Mouse (Mus musculus) left cerebral cortex, postnatal 36 days (tissue): ENCODE measurements around the gene Kcnc2. TPM values are rescaled to one million over a fixed set of nuclear protein-coding genes. Genes with fewer than 3 reads are reported as not detected.

Source experiments
- DNase-seq, 2 experiments: peaks; one replicate each; pipeline ENCODE4 v3.0.0; 2021 to 2022; ENCODE audit warnings: low spot score in 2 of 2, mixed read lengths in 1 of 2
- intact Hi-C: fragments of 180-260 bp; cut with DNase I; formaldehyde crosslinking; loops from one replicate; pipeline ENCODE4 v1.15.1; 2025
- total RNA-seq, 2 experiments: library from RNA; stranded (reverse); gene quantifications; 2 replicates each; pipeline ENCODE4 v1.2.3; 2021

Gene Kcnc2
- total RNA-seq, 2 experiments from 2014 or later: 82.0 to 92.6 TPM

DNA sequence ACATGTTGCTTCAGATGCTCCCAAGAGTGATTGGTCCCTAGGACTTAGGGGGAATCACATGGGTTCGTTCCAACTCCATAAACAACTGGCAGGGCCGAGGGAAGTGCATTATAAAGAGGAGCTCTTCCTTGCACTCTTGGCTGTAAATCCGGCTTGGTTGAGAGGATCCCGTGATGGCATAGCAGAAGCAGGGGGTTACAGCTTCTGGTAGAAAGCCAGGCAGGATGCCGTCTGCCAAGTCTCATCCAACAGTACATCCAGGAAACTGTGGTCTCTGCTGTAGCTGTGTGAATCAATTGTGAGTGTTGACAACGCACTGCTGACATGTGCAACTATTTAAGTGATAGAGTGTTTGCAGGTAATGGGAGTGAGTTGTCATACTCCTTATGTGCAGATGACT lies 107.5 kb downstream of the Kcnc2 start:
- DNase-seq: no peak
- intact Hi-C loops: no loop called here

DNA sequence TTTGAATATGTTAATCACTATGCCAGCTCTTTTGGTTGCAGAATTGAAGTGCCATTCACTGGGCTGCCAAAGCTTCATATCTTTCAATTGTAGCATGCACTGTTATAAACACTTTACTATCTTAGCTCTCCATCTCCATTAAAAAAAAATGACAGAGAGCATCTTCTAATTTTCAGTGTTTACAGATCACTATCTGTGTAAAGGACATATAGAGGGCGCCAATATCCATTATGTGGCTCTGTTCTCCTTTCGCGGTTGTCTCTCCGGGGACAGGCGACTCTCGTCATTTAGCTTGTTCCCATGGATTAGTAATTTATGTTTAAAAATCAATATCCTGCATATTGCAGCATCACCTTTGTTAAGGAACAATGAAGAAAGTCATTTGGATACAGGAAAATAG lies 109.7 kb downstream of the Kcnc2 start:
- no peak for DNase-seq
- intact Hi-C loops: no loop called here

DNA sequence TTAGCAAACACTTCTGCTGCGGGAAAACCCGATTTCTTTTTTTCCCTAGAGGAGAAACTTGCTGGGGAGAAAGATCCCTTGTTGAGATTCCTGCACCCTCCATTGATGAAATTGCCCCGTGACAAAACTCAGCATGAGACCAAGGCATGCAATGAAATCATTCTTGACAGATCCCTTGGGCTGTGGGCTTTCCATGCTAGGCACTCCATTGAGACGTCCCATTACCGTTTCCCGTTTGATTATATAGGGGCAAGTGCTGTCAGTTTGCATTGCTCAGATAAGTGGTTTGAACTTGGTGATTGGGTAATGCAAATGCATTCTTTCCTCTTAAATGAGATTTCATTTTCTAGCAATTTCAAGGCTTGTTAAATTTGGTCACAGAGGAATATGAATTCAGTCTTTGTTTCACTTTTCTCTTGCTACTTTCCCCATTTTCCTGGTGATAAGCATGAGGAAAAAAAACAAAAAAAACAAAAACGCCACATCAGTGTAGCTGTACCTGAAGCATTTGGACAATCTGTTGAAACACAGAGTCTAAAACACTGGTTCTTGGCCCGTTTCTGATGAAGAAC lies 123.6 kb downstream of the Kcnc2 start:
- DNase-seq: no peak
- intact Hi-C loops: no loop called here

DNA sequence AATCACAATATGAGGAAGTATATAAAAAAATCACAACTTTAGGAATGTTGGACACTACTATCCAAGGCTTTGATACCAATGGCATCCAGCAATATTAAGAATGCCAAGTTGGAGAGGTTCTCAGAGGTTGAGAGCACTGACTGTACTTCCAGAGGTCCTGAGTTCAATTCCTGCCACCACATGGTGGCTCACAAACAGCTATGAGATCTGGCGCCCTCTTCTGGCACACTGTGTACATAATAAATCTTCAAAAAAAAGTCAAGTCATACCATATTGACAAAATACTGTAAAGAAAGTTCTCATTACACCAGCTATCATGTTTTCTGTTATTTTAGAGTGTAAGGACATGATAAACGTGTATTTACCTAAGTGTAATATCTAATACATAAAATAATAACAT lies 126.3 kb downstream of the Kcnc2 start:
- intact Hi-C loops: no loop called here
- no peak for DNase-seq

DNA sequence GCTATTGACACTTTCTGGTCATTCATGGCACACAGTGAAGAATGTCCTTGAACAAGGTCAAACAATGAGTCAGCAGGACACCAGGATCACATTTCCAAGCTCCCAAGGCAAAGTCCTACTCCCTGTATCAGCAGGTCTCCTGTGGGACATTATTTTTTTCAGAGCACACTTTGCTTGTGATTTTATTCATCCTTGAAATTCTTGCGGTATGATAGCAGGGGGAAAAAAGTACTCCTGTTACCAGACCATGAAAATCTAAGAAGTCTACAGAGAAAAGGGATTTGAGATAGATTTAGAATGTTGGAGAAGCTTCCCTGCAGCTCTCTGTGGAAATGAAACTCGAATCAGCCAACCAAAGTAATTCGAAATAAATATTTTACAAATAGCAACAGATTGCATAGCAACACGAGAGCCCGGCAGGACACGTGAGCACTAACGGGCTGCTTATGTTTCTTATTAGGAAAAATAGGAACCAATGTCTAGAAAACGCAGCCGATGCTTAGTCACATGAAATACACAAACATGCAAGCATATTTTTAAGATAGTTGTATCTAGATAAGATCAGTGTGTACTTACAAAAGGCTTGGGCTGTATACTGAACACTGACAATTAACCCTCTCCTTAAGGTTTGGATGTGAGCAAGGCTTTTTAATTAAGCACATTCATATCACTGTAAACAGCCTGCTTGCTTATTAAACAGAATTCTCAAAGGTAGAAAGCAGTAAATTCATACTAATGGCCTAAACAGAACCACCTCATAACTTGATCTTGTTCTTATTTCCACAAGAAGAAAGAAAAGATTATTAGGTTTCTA lies 129.9 kb downstream of the Kcnc2 start:
- intact Hi-C loops: loop anchor here (10.0 kb wide), 1 partner anchor 136 kb away; no protein-coding TSS in a partner anchor
- no peak for DNase-seq

DNA sequence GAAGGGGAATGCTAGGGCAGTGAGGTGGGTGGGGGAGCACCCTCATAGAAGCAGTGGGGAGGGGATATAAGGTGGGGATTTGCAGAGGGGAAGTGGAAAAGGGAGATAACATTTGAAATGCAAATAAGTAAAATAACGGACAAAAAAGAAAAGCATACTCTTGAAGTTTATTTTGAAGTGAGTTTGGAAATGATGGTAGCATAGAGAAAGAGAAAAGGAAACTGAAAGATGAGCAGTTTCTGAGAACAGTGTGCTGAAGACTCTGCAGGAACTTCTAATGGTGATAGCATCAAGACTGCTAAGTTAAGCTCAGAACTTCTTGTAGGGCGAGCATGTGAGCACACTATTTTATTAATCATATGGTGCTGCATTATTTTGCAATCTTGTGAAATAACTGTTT lies 138.6 kb downstream of the Kcnc2 start:
- intact Hi-C loops: loop anchor here (10.0 kb wide), 1 partner anchor 145 kb away; no protein-coding TSS in a partner anchor
- no peak for DNase-seq

DNA sequence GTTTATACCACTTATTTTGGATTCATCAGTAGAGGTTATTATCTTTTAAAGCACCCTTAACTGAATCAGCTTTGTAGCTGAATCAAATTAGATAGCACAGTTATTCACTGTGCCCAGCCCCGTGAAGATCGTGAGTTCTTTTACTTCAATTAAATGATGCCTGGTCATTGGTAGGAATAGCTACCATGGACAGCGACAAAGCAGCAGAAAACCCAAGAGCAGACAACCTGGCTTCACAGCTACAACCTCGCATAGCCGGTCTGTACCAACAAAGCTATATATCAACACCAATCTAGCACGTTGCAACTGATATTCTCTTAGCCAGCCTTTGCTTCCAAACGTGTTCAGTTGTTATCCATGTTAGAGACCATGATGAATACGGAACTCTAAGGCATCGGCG lies 152.4 kb downstream of the Kcnc2 start:
- intact Hi-C loops: no loop called here
- DNase-seq: no peak

DNA sequence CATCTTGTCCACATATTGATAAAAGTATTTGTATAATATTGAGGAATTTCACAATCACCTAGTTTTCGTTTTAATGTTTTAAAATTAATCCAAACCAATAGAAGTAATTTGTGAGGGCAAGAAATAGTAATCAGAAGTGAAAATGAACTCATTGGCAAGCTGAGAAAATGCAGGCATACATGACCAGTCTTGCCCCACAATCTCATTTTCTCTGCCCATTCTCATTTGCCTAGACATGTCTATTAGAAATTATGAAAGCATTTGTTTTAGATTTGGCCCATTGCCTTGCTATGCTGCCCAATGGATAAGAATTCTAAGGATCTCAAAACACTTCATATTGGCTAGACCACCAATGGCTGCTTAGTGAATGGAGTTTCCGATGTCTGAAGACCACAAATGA lies 166.0 kb downstream of the Kcnc2 start:
- DNase-seq: no peak
- intact Hi-C loops: no loop called here

DNA sequence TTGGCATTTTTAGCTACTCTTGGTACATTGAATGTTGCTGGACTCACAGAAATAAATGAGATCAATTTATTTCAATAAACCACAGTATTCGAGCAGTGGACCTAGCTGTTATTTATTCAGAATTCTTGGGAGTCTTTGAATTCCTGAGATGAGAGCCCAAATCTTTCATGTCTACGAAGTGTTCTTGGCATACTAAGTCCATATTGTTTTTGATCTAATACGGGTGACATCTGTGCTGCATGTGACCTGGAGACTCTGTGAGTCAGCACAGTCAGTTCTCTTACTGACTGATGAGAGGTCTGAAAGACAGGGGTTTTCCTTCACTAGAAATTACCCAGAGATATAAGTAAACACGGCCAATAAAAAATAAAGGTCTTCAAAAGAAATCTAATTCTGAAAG lies 173.7 kb downstream of the Kcnc2 start:
- intact Hi-C loops: no loop called here
- DNase-seq: no peak

DNA sequence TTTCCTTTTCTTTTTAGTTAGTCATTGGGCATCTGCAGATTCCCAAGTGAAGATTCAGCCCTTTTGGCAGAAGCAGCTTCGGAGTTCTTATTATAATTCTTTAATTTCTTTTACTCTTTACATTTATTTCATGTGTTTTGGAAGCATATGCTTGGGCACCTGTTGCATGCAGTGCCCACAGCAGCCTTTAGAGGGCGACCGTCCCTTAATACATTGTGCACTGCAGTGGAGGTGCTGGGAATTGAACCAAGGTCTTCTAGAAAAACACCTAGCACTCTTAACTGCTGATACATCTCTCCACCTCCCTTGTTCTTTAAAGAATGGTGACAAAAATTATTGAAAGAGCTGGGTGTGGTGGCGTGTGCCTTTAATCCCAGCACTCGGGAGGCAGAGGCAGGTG lies 180.0 kb downstream of the Kcnc2 start:
- intact Hi-C loops: no loop called here
- DNase-seq: no peak

DNA sequence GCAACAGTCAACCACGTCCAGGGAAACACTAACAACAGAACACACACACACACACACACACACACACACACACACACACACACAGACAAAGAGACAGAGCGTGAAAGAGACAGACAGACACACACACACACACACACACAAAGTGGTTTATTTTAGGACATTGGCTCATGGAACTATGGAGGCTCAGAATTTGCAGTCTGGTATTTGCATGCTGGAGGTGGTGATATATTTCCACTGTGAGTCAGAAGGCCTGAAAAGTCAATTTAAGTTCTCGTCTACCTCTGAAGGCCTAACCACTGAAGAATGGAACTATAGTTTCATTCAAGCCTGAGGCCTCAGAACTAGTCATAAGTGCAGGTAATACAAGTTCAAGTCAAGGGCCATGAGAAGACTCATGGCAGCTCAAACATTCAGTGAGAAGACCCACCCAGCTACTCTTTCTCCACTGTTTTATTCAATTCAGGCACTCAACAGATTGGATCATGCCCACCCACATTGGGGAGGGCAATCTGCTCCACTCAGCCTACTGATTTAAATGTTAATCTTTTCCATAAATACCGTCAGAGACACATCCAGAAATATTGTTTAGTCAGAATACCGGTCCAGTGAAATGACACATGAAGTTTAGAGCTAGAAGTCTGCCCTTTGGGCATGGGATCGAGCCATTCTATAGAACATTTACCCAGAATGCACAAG lies 197.9 kb downstream of the Kcnc2 start:
- DNase-seq: peak; percentile 25 to 45
- intact Hi-C loops: no loop called here

DNA sequence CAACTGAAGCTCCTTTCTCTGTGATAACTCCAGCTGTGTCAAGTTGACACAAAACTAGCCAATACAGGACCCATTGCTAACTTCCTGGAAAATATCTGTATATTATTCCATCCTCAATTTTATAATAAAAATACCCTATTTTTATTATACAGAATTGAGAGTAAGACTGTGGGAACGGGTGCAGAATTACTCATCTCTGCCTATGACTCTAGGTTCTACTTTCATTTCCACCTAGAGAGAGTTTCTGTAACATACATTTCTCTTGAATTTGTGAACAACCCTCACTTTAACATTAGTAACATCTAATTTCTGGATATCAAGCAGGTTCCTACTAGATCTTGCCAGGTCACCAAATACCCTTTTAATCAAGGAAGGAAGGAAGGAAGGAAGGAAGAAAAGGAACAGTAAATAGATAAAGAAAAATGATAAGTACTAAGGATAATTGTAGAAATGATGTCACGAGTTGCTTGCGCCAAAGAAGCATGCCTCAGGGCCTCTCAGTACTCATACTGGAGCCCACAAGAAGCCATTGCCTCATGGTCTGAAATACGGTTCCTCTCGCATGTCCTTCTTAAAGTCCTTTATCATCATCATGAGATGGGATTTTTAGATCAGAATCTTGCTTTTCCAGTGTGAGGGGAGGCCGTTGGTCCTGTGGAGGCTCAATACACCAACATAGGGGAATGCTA lies 203.3 kb downstream of the Kcnc2 start:
- intact Hi-C loops: no loop called here
- no peak for DNase-seq

DNA sequence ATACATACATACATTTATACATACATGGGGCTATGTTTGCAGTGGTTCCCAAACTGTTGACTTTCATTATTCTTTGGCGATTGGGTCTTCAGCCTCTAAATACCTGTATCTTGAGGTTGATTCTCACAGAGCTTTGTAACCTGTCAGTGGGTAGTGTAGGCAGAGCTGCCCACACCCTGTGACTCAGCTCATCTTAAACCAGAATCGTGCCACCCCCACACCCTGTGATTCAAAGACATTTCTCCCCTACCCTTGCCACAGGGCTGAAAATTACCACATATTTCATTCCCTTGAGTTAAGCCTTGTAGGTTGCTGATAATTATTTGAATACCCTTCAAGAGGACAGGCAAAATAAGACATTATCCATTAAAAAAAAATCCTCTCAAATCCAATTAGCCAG lies 210.5 kb downstream of the Kcnc2 start:
- intact Hi-C loops: no loop called here

DNA sequence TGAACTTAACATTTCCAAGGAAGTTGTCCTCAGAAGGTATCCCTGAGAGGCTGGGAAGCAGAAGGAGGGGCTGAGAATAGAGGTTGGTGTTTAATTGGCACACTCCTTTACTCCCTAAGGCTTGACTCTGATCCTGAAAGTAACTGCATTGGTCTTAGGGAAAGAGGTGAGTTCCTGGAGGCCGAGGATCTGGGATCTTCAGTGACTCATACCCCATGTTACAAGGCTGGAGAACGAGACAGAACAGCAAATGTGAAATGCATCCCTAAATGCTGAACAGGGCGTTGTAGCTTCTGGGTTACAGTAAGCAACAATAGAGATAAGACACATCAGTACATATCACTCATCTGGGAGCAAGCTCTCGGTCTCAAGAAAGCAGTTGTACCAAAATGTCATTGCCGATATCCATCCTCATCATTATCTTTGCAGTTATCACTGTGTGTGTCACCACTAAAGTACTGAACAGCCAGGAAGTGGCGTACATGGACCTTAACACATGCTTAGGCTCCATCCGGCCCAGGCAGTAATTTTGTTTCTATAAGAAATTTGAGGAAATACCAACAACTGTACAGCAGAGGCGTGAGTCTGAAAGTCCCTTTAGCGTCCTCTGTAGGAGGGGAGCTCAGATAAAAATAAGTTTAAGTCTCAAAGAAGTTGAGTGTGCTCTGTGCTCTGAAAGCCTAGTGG lies 211.1 kb downstream of the Kcnc2 start:
- peak in 1 of 2 experiments; percentile 13 for DNase-seq
- intact Hi-C loops: no loop called here

More for the DNA sequence above, 210.5 kb downstream of the Kcnc2 start:
- DNase-seq: peak; percentile 23 to 43

DNA sequence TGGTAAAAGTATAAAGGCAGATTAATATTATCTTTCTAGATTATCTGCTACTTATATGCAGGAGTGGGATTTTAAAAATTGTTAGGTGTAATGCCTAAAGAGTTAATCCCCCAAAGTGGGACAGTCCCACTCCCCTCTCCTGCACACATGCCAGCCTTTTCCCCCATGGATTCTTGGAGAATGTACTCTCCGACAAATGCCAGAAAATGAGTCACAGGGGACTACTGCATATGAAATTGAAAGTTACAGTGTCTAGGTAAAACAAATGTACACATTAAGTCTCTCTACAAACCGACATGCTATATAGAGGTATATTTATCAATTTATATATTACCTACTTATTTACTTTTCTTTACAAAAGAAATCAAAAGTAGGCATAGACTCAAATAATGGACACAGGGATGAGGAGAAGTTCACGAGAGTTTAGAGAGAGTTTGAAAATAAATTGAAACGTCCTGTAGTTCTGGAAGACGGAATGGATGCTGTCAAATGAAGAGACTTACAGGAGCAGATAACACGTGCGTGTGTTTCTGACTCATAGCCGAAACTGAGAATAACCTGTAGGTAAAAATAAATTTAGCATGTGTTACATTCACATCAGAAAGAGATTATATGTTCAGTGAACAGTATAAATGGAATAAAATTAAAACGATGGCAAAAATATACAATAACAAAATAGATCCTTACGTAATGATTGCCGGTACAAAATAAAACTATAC lies 213.6 kb downstream of the Kcnc2 start:
- intact Hi-C loops: no loop called here
- DNase-seq: no peak

DNA sequence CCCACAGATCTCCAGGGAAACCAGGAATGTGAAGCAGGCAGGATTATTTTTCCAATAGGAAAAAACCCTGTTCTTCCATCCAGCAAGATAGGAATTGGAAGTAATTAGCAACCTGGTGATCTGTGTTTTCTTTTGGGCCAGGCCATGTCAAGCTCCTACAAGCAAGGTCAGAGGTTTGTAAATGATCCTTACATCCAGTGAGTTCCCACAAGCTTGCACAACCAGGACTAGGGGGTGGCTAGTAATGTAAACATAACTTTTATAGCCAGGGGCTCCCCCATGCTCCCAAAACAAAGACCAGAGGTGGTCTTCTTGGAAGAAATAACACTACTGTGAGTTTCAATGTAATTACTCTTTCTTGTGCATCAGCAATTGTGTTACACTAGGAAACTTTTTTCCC lies 214.9 kb downstream of the Kcnc2 start:
- no peak for DNase-seq
- intact Hi-C loops: no loop called here

DNA sequence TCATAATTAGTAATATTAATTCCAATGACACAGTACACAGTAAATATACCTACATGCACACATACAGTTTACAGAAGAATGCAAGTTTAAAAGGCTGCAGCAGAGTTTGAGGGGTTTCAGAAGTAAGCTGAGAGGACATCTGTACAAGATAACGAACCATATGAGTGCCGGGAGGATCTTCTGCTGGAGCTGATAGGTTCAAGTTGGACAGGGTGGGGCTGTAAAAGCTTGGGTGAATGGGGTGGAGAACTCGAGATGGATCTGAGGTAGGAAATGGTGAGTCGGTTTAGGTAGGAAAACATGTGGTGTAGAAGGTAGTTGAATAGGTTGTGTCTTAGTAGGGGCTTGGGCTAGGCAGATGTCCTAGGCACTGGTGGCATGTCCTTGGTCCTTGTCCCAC lies 217.8 kb downstream of the Kcnc2 start:
- no peak for DNase-seq
- intact Hi-C loops: no loop called here
